10 mouse cellular contexts compared by ENCODE assay signal in genomic region chr1:89922883-89923641, GRCm38 (mm10). TPM values are rescaled to one million over a fixed set of nuclear protein-coding genes. Genes with fewer than 3 reads are reported as not detected.
DNase-seq lines count a peak whose midpoint lies in the region; ATAC-seq and TF ChIP-seq lines count a peak whose summit lies in the region.
"Had no signal": no experiment of that assay in that cellular context is flagged by ENCODE, and none has a peak within 500 bp of the region (broad histone marks: within the 10 kb centered on the region; RNA-seq: fewer than 3 reads in every experiment).

No protein-coding gene starts in this region.

- H3K4me3 ChIP-seq in heart, embryonic 10.5 days: peak overlapping the region; percentile 53
- H3K4me3 ChIP-seq in heart, adult 2 months: no peak overlapping the region
- peak overlapping the region; percentile 22 to 25; a peak in 3 of 4 replicates for H3K4me3 ChIP-seq in ES-E14 (ENCODE audit: insufficient read depth in 1 of 2, low read depth in 1 of 2, low read length in 2 of 2, poor library complexity in 1 of 2, severe bottlenecking in 1 of 2)
- peak overlapping the region; percentile 16 for H3K4me3 ChIP-seq in hindbrain, embryonic 16.5 days (ENCODE audit: low read length)
- 0 out of 2 replicates have a peak overlapping the region, but pooled peaks have one; percentile 3 for H3K4me3 ChIP-seq in midbrain, embryonic 15.5 days

- no peak for TF ChIP-seq POLR2A in heart, adult 2 months (IDR thresholded peaks at IDR 0.05; ENCODE audit: insufficient read depth, low read depth, low read length)

- no peak overlapping the region for H3K9ac ChIP-seq in heart, adult 2 months (ENCODE audit: low read depth, low read length)
- H3K9ac ChIP-seq in ES-E14 (ENCODE audit: insufficient read depth, low read depth, low read length, poor library complexity, severe bottlenecking): peak overlapping the region; percentile 9; the same call in 1 of the 2 replicates
- H3K9ac ChIP-seq in hindbrain, embryonic 16.5 days (ENCODE audit: low read depth, low read length): no peak overlapping the region
- H3K9ac ChIP-seq in midbrain, embryonic 15.5 days: no peak overlapping the region

- peaks cover 4% of the 10 kb centered on the region for H3K9me3 ChIP-seq in heart, embryonic 10.5 days
- H3K9me3 ChIP-seq in ES-E14 (ENCODE audit: control insufficient read depth, insufficient read depth, low read depth, low read length): no peaks in the 10 kb centered on the region
- no peaks in the 10 kb centered on the region for H3K9me3 ChIP-seq in hindbrain, embryonic 16.5 days (ENCODE audit: control insufficient read depth, low read length)
- no peaks in the 10 kb centered on the region for H3K9me3 ChIP-seq in midbrain, embryonic 15.5 days

- H3K4me1 ChIP-seq in heart, embryonic 10.5 days: peaks cover 29% of the 10 kb centered on the region
- H3K4me1 ChIP-seq in heart, adult 2 months (ENCODE audit: control insufficient read depth, insufficient read depth, low read length): no peaks in the 10 kb centered on the region
- H3K4me1 ChIP-seq in ES-E14 (ENCODE audit: control insufficient read depth in 2 of 2, insufficient read depth in 2 of 2, low read length in 2 of 2, poor library complexity in 1 of 2): peaks cover 5 to 21% of the 10 kb centered on the region in 2 experiments; a peak in 2 of 4 replicates
- peaks cover 21% of the 10 kb centered on the region for H3K4me1 ChIP-seq in hindbrain, embryonic 16.5 days (ENCODE audit: control insufficient read depth, insufficient read depth, low read depth, low read length)
- H3K4me1 ChIP-seq in midbrain, embryonic 15.5 days: peaks cover 23% of the 10 kb centered on the region

- 0 out of 2 replicates have a peak, but pooled peaks have one; percentile 24 for ATAC-seq in hindbrain, embryonic 16.5 days
- ATAC-seq in midbrain, embryonic 15.5 days (replicated peaks): no peak

- H3K27ac ChIP-seq in heart, embryonic 10.5 days: no peak overlapping the region
- no peak overlapping the region for H3K27ac ChIP-seq in heart, adult 2 months
- H3K27ac ChIP-seq in ES-E14 (ENCODE audit: insufficient read depth, low read depth, low read length, poor library complexity, severe bottlenecking): no peak overlapping the region
- no peak overlapping the region for H3K27ac ChIP-seq in hindbrain, embryonic 16.5 days (ENCODE audit: low read depth, low read length)
- no peak overlapping the region for H3K27ac ChIP-seq in midbrain, embryonic 15.5 days

- H3K4me2 ChIP-seq in hindbrain, embryonic 16.5 days (ENCODE audit: low read length): peak overlapping the region; percentile 51
- H3K4me2 ChIP-seq in midbrain, embryonic 15.5 days: peak overlapping the region; percentile 28

- H3K27me3 ChIP-seq in heart, embryonic 10.5 days (ENCODE audit: insufficient read depth, poor library complexity, severe bottlenecking): peaks cover 100% of the 10 kb centered on the region
- H3K27me3 ChIP-seq in heart, adult 2 months (ENCODE audit: control insufficient read depth, insufficient read depth, low read length): peaks cover 16% of the 10 kb centered on the region
- H3K27me3 ChIP-seq in hindbrain, embryonic 16.5 days (replicated peaks; ENCODE audit: control insufficient read depth, insufficient read depth, low read length): peaks cover 62% of the 10 kb centered on the region
- H3K27me3 ChIP-seq in midbrain, embryonic 15.5 days (replicated peaks): peaks cover 97% of the 10 kb centered on the region

- in situ Hi-C loops in ES-E14 (cut with MboI; ENCODE audit: low sequenced_read_pairs in 2 of 2, unreplicated experiment in 2 of 2): no loop called here

- intact Hi-C loops in heart, adult 2 months (cut with DNase I): no loop called here

- 1% methylated on average over 41 of the region's 41 CpGs for WGBS in heart, embryonic 10.5 days
- 2% methylated on average over 41 of the region's 41 CpGs for WGBS in heart, adult 2 months
- 2% methylated on average over 36 of the region's 41 CpGs for WGBS in hindbrain, embryonic 16.5 days
- under 1% methylated on average over 41 of the region's 41 CpGs for WGBS in midbrain, embryonic 15.5 days

- no peaks in the 10 kb centered on the region for H3K79me2 ChIP-seq in heart, adult 2 months (replicated peaks; ENCODE audit: control insufficient read depth, insufficient read depth, low read length)

- no peaks in the 10 kb centered on the region for H3K36me3 ChIP-seq in heart, embryonic 10.5 days
- H3K36me3 ChIP-seq in heart, adult 2 months (ENCODE audit: control insufficient read depth, insufficient read depth, low read length): no peaks in the 10 kb centered on the region
- H3K36me3 ChIP-seq in ES-E14 (ENCODE audit: control insufficient read depth, insufficient read depth, low read length, poor library complexity, severe bottlenecking): peaks cover 5% of the 10 kb centered on the region; the same call in 1 of the 2 replicates
- H3K36me3 ChIP-seq in hindbrain, embryonic 16.5 days (ENCODE audit: control insufficient read depth, insufficient read depth, low read length): no peaks in the 10 kb centered on the region
- H3K36me3 ChIP-seq in midbrain, embryonic 15.5 days (replicated peaks): no peaks in the 10 kb centered on the region

- DNase-seq in heart, embryonic 10.5 days (ENCODE audit: low spot score): no peak
- no peak for DNase-seq in heart, adult 2 months
- DNase-seq in ES-E14 (ENCODE audit: low read depth, low spot score): no peak
- no peak for DNase-seq in thymus, postnatal 4 days
- no peak for DNase-seq in cerebellum, adult 11 months
- DNase-seq in gastrocnemius, postnatal 25 days: no peak
- DNase-seq: adrenal gland, postnatal 14 days; kidney, adult 8-10 months had no signal

- no peak for TF ChIP-seq CTCF in heart, adult 2 months (IDR thresholded peaks at IDR 0.05)

- TF ChIP-seq EP300 in heart, adult 2 months (IDR thresholded peaks at IDR 0.05; ENCODE audit: insufficient read depth, low read depth, low read length): no peak

TF ChIP-seq in ES-E14, 5 proteins besides CTCF, POLR2A, EP300 and RAD21:
- TF ChIP-seq ZNF384 (IDR thresholded peaks at IDR 0.05; ENCODE audit: low read depth, low read length) (no peak), CHD2 (IDR thresholded peaks at IDR 0.05; ENCODE audit: low read depth, low read length) (no peak)

RNA-seq across cellular contexts. Expression of gene Gbx2, which starts 7.9 kb away (rescaled TPM):
- polyA plus RNA-seq in heart, embryonic 10.5 days (2016; fragmentation: Nextera tagmentation; extraction: Ambion mirVana): 0.94 and 1.9 TPM in 2 replicates
- total RNA-seq in heart, adult 2 months (2021): under 1 TPM; 0.18 to 0.21 TPM
- polyA plus RNA-seq in heart, adult 2 months (2012; rRNA removed): 0.12 and 0.14 TPM in 2 replicates
- 25.8 and 27.9 TPM in 2 replicates for total RNA-seq in ES-E14 (2012; rRNA removed)
- 33.0 and 35.8 TPM in 2 replicates for polyA plus RNA-seq in hindbrain, embryonic 16.5 days (2015; fragmentation: Nextera tagmentation; extraction: Ambion mirVana)
- 18.4 and 23.8 TPM in 2 replicates for polyA plus RNA-seq in midbrain, embryonic 15.5 days (2015; fragmentation: Nextera tagmentation; extraction: Ambion mirVana)
- total RNA-seq in gastrocnemius, postnatal 25 days (2021): under 1 TPM in 1 of 2 experiments, not detected in 1; 0.23 TPM
- total RNA-seq: adrenal gland, postnatal 14 days had no signal
